Mouse (Mus musculus) stomach, embryonic 16.5 days (tissue): ENCODE results near the gene Slc25a21. TPM values are rescaled to one million over a fixed set of nuclear protein-coding genes. Genes with fewer than 3 reads are reported as not detected.

Experiments
- ATAC-seq: fragments of 200-750 bp; cut with Nextera tagmentation; 2 replicates; pipeline ENCODE4 v1.8.0; 2017; ENCODE audit warnings: moderate number of reproducible peaks, moderate TSS enrichment; ENCODE audit not compliant: insufficient read depth, low FRiP score
- H3K27ac ChIP-seq: fragments of 300-500 bp; sonication (generic); 2 replicates; pipeline ENCODE4 v1.5.1; 2014; ENCODE audit warnings: low read length
- H3K27me3 ChIP-seq: fragments of 300-500 bp; sonication (generic); 2 replicates; pipeline ENCODE4 v1.6.1; 2014; ENCODE audit warnings: low read length, control low read depth, mixed read lengths; ENCODE audit not compliant: control insufficient read depth, insufficient read depth
- H3K36me3 ChIP-seq: fragments of 300-500 bp; sonication (generic); 2 replicates; pipeline ENCODE4 v1.6.1; 2014; ENCODE audit warnings: low read length; ENCODE audit not compliant: control insufficient read depth, insufficient read depth
- H3K4me1 ChIP-seq: fragments of 300-500 bp; sonication (generic); 2 replicates; pipeline ENCODE4 v1.6.1; 2014; ENCODE audit warnings: low read length, control low read depth, mixed read lengths; ENCODE audit not compliant: control insufficient read depth, insufficient read depth
- H3K4me2 ChIP-seq: fragments of 300-500 bp; sonication (generic); 2 replicates; pipeline ENCODE4 v1.6.1; 2014; ENCODE audit warnings: low read depth, low read length, mixed read lengths
- H3K4me3 ChIP-seq: fragments of 300-500 bp; sonication (generic); replicated peaks from 2 replicates; pipeline ENCODE4 v1.5.1; 2014; ENCODE audit warnings: mild to moderate bottlenecking, low read length
- H3K9ac ChIP-seq: fragments of 300-500 bp; sonication (generic); 2 replicates; pipeline ENCODE4 v1.6.1; 2014; ENCODE audit warnings: low read length
- H3K9me3 ChIP-seq: fragments of 300-500 bp; sonication (generic); replicated peaks from 2 replicates; pipeline ENCODE4 v1.6.1; 2016; ENCODE audit warnings: low read length, control low read depth; ENCODE audit not compliant: control insufficient read depth
- WGBS: fragments of 180-500 bp; shearing (Covaris S2); extraction: QIAGEN DNeasy Blood & Tissue Kit; methylation state at CpG from one replicate; pipeline ENCODE4 v1.1.7; 2014; 5-methylcytosine and 5-hydroxymethylcytosine counted together
- polyA plus RNA-seq: library from polyadenylated mRNA; unstranded; fragments of >200 nt; fragmentation: Nextera tagmentation; extraction: Ambion mirVana; gene quantifications from 2 replicates; pipeline ENCODE4 v1.2.1, GENCODE M21; 2015

Gene Slc25a21
- polyA plus RNA-seq, 1 experiment from 2014 or later = 3.3 TPM

DNA sequence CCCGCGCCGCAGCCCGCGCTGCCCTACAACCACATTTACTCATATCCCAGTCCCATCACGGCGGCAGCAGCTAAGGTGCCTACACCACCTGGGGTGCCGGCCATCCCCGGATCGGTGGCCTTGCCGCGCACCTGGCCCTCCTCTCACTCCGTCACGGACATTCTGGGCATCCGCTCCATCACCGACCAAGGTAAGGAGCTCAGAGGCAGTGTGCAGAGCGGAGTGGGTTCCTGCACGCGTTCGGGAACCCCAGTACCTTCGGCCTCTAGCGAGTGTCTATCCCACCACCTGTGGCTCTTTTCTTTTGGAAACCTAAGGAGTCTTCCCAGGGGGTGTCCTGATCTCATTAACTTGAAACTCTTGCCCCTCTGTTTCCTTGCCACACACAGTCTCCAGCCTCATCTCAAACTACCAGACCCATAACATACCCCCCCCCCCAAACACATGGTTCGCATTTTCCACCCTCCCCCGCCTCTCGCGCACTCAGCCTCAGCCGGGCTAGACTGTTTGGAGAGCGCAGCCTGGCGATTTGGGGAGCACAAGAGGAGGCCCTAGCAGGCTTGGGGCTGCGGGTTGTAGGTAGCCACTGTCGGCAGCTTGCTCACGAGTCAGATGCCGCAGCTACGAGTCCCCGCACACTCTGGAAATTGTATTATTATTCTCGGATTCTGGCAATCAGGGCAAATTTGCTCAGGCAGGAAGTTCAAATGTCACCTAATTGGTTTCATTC is 500.1 kb downstream of the Slc25a21 start:
- Histone ChIP-seq H3K9ac (peak overlapping the region; percentile 61; the same call in 1 of the 2 replicates), H3K36me3 (no peaks in the 10 kb centered on the region), H3K9me3 (no peaks in the 10 kb centered on the region), H3K4me2 (peak overlapping the region; percentile 66), H3K27ac (no peak overlapping the region), H3K4me1 (peaks cover 17% of the 10 kb centered on the region), H3K4me3 (peak overlapping the region; percentile 50), H3K27me3 (peaks cover 75% of the 10 kb centered on the region)
- ATAC-seq = no peak
- under 1% methylated on average over 36 of the region's 36 CpGs for WGBS

DNA sequence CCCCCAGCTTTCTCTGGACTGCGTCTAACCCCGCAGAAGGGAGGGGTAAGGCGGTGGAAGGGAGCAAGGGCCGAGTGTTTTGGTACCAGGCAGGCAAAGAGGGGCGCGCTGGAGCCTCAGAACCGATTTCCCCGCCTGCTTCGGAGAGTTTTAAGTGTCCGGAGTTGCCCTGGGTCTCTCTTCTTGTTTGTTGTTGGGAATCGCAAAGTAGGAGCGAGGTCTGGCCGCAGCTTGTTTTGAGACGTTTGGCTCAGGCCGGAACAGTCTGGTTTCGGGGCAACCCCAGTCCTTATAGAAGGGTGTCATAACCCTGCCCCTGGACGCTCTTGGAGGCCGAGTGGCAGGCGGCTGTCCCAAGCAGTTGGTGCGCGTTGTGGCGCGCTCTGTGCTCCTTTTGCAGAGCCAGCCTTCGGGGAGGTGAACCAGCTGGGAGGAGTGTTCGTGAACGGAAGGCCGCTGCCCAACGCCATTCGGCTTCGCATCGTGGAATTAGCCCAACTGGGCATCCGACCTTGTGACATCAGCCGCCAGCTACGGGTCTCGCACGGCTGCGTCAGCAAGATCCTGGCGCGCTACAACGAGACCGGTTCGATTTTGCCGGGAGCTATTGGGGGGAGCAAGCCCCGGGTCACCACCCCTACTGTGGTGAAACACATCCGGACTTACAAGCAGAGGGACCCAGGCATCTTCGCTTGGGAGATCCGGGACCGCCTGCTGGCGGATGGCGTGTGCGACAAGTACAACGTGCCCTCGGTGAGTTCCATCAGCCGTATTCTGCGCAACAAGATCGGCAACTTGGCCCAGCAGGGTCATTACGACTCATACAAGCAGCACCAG is 500.9 kb downstream of the Slc25a21 start:
- WGBS = under 1% methylated on average over 57 of the region's 57 CpGs
- no peak for ATAC-seq
- H3K4me3 ChIP-seq = peak overlapping the region; percentile 50
- peaks cover 80% of the 10 kb centered on the region for H3K27me3 ChIP-seq
- H3K4me2 ChIP-seq = peak overlapping the region; percentile 66
- peaks cover 17% of the 10 kb centered on the region for H3K4me1 ChIP-seq
- no peak overlapping the region; the same call in 1 of the 2 replicates for H3K27ac ChIP-seq
- no peaks in the 10 kb centered on the region for H3K9me3 ChIP-seq
- H3K9ac ChIP-seq = peak overlapping the region; percentile 61
- no peaks in the 10 kb centered on the region for H3K36me3 ChIP-seq

DNA sequence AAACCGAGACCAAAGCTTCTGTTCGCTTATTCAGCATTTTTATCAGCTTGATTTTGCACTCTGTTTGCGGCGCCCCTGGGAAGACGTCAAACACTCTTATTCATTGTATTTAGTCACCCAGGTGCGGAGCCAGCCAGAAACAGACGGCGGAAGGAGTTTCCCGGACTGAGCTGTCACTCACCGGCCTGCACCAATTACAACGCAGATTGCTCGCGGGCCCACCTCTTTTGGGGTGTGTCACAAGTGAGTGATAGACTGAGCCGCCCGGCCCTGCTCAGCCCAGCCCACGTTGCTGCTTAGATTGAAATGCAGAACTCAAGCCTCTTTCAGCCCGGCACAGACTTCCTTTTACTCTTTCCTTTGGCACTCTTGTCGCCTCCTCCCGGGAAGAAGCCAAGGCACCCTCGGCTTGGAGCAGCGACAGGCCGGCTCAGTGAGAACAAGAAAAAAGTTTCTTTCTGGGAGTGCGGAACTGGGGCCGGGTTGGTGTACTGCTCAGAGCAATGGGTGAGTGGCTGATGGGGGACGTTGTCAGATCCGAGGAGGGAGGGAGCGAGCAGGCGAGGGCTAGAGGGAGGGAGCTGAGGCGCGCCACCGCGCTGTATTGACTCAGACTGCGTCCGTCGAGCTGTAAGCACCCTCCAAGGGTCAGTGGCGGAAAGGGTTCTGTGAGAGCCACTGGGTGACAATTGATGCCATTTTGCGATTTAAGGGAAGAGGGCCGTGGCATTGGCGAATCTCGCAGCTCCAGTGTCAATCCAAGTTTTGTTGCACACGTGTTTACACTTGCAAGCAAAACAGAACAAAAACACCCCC is 501.7 kb downstream of the Slc25a21 start:
- Histone ChIP-seq H3K36me3 (no peaks in the 10 kb centered on the region), H3K27ac (peak overlapping the region; percentile 59; the same call in 1 of the 2 replicates), H3K4me2 (peak overlapping the region; percentile 66), H3K4me3 (peak overlapping the region; percentile 50), H3K4me1 (peaks cover 17% of the 10 kb centered on the region), H3K9me3 (no peaks in the 10 kb centered on the region), H3K27me3 (peaks cover 88% of the 10 kb centered on the region), H3K9ac (peak overlapping the region; percentile 61)
- ATAC-seq = peak; percentile 96
- under 1% methylated on average over 41 of the region's 41 CpGs for WGBS

DNA sequence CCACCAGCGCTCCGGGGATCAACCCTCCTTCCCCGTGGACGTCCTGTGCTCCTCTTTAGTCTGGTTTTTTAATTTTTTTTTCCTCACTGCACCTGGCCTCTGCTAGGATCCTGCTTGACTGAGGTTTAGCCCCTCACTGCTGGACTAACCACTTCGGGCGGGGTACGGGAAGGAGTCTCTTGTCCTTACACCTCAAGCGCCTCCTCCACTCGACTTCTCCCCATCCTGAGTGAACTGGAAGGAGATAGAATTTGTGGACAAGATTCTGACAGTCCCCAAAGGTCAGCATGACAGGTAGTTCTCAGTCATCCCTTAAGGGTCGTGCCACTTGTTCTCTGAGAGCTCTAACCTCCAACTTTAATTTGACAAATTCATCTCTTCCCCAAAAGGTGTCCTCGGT is 502.3 kb downstream of the Slc25a21 start:
- Histone ChIP-seq H3K27me3 (peaks cover 89% of the 10 kb centered on the region), H3K4me3 (peak overlapping the region; percentile 50), H3K36me3 (no peaks in the 10 kb centered on the region), H3K27ac (no peak overlapping the region), H3K9ac (no peak overlapping the region), H3K9me3 (no peaks in the 10 kb centered on the region), H3K4me2 (peak overlapping the region; percentile 66), H3K4me1 (peaks cover 17% of the 10 kb centered on the region)
- ATAC-seq = no peak
- 3% methylated on average over 11 of the region's 11 CpGs for WGBS

DNA sequence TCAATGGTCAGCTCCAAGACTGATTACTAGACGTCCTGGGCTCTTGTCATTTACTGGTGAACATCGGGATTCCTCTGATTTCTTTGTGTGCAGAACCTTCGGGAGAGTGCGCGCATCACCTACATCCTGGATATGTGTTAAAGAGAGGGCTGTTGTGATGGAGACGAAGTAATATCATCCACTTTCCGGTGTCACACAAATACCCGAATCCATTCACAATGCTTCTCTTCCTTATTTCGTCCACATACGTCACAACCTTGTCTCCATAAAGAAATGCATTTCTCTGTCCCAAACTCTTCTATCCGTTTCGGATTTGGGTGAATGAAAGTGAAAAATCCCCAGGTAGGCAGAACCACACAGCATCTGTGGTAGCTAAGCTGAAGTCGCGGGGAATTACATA is 502.9 kb downstream of the Slc25a21 start:
- 8% methylated on average over 14 of the region's 14 CpGs for WGBS
- no peaks in the 10 kb centered on the region for H3K36me3 ChIP-seq
- H3K4me2 ChIP-seq = no peak overlapping the region
- H3K4me1 ChIP-seq = peaks cover 17% of the 10 kb centered on the region
- peaks cover 85% of the 10 kb centered on the region for H3K27me3 ChIP-seq
- no peak overlapping the region for H3K4me3 ChIP-seq
- H3K27ac ChIP-seq = no peak overlapping the region
- H3K9me3 ChIP-seq = no peaks in the 10 kb centered on the region
- ATAC-seq = no peak
- H3K9ac ChIP-seq = no peak overlapping the region

DNA sequence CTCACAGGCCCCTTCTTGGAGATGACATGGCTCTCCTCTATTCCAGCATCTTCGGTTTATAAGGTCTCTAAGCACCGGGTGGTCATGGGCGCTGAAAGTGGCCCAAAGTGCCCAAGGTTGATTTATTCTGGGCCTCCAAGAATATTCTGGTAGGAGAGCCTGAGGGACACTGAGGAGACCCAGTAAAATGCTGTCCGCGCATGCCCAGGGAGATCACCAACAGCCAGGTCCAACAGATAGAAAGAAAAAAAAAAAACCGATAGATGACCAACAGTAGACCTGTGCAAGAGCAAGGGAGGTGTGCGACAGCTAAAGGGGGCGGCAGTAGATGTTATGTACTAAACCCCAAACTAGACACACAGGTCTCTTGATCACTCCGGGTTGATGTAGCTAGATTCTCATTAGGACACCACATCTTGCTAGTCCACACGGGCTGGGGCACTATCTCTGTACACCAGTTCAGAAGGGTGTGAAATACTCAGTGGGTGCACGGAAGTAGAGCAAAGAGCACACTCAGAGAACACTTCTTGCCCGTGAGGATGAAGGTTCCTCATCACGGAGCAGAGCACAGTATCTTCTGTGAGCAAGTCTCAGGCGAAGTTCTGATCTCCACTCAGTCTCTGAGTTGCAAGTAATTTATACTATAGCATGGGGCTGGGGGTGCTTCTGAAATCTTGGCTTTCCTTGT is 503.7 kb downstream of the Slc25a21 start:
- 13% methylated on average over 14 of the region's 14 CpGs for WGBS
- no peak overlapping the region for H3K27ac ChIP-seq
- no peak for ATAC-seq
- no peaks in the 10 kb centered on the region for H3K36me3 ChIP-seq
- H3K4me2 ChIP-seq = no peak overlapping the region
- no peak overlapping the region for H3K9ac ChIP-seq
- H3K27me3 ChIP-seq = peaks cover 88% of the 10 kb centered on the region
- peaks cover 17% of the 10 kb centered on the region for H3K4me1 ChIP-seq
- H3K4me3 ChIP-seq = no peak overlapping the region
- no peaks in the 10 kb centered on the region for H3K9me3 ChIP-seq

DNA sequence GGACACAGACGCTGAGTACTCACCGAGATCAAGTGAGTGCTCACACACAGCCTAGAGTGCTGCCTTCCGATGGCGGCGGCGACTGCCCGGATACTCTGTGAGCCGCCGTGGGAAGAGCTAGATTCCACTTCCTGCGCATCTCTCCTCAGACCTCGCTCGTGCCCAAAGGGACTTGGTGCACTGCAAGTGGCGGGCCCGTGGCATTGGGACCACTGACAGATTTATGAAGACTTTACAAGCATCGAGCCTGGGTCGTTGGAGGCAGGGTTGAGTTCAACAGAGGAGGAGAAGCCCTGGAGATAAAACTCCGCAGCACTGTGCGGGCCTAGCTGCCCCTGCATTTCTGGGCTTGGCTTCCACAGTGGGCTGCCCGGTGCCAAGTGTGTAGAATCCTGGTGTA is 504.7 kb downstream of the Slc25a21 start:
- ATAC-seq = no peak
- no peaks in the 10 kb centered on the region for H3K9me3 ChIP-seq
- H3K27ac ChIP-seq = no peak overlapping the region
- H3K36me3 ChIP-seq = no peaks in the 10 kb centered on the region
- peak overlapping the region; percentile 29; the same call in 1 of the 2 replicates for H3K9ac ChIP-seq
- WGBS = 17% methylated on average over 19 of the region's 19 CpGs
- H3K4me2 ChIP-seq = 0 out of 2 replicates have a peak overlapping the region, but pooled peaks have one; percentile 10
- H3K4me3 ChIP-seq = peak overlapping the region; percentile 9; the same call in 1 of the 2 replicates
- peaks cover 89% of the 10 kb centered on the region for H3K27me3 ChIP-seq
- peaks cover 17% of the 10 kb centered on the region for H3K4me1 ChIP-seq

DNA sequence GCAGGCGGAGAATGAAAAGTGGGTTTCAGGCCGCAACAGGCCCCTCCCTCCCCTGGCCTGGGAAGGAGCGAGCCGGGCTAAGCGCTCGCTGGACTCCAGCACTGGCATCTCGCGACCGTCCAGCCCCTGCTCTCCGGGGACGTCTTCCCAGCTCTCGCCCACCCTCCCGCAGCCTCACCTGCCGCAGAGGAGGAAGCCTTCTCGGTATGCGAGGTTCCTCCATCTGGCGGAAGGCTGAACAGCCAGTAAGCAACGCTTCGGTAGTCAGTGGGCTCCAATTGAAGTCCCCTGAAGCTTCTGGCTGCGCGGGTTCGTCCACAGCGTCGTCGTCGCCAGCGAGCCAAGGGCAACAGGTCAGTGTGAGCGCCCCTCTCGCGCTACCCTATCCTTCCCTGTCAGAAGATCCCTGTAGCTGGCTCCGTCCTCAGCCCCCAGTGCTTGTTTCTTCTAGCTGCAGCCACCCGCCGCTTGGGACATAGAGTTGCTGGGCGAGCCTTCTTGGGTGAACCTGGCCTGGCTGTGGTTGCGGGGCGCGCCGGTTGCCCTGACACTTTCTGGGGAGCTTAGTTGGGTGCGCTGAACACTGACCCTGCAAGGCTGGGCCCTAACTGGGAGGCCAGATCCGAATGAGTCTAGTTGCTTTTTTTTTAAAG is 505.7 kb downstream of the Slc25a21 start, which contains the start of gene Pax9:
TSS of gene Pax9 (plus strand) at position 341 of the 653 bp plus-strand sequence.
- Histone ChIP-seq H3K4me2 (peak within 1 kb of the TSS; percentile 38), H3K36me3 (no peaks in the 10 kb centered on the region), H3K27ac (no peak within 1 kb of the TSS), H3K4me1 (peaks cover 14% of the 10 kb centered on the region), H3K9me3 (no peaks in the 10 kb centered on the region), H3K9ac (peak within 1 kb of the TSS; percentile 37; the same call in 1 of the 2 replicates), H3K27me3 (peaks cover 85% of the 10 kb centered on the region), H3K4me3 (peak within 1 kb of the TSS; percentile 35)
- 2% methylated on average over 36 of the region's 40 CpGs for WGBS
- no peak for ATAC-seq
